Mouse (Mus musculus): ENCODE measurements around the gene Piezo1. TPM values are rescaled to one million over a fixed set of nuclear protein-coding genes. Genes with fewer than 3 reads are reported as not detected.

The Piezo1 gene
- polyA plus RNA-seq (2014; fragmentation: Illumina TruSeq; extraction: RNeasy Lipid Tissue Mini Kit (QIAGEN cat#74804); ENCODE audit: low read depth, low replicate concordance) = 1.8 TPM

DNA sequence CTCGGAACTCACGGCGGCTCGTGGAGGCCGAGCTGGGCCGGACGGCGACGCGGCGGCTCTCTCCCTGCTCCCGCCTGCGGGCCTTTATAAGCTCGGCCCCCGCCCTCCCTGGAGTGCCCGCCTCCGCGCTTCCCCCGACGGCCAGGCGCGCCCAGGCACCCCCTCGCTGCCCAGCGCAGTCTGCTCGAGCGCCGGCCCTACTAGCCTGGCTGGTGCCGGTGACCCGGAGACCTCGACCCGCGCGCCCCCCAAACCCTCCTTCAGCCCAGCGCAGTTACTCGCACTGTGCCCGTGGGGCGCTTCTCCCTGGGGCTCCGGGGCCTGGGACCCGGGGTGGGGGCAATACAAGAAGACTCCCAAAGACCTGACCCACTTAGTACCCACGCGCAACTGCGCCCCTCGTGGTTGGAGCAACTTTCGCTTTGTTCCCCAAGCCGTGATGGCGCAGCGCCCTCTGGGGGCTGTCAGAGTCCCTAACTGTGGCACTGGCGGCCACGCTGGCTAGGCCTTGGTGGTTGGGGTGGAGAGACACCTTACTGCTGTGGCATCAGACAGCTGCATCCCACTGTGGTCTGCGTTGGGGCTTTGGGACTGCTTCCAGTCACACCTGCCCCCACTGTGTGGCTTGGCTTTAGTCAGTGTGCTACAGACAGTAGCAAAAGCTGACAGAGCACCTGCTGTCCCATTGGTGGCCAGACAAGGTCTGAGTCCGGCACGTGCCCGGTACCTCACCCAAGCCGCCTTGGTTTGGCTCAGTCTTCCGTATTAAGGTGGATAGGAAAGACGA, at the start of gene Piezo1:
Gene Piezo1, minus strand, starts transcription at position 65 of the 787 bp plus-strand sequence.

DNA sequence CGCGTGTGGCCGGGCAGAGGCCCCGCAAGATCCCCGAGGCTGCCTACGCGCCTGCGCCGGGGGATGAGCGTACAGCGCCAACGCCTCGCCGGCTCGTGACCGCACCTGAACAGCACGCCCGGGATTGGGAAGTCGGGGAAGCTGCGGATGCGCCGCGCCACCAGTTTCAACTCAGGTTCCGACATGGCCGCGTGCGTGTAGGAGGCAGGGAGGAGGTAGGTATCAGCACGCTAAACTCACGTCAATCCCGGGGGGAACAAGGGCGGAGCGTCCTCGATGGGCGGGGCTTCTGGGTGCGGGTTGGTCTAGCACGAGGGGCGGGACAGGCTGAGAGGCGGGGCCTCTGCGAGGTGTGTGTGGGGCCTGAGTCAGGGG, 25.5 kb upstream of the Piezo1 start, which contains the start of gene Aprt:
Gene Aprt, minus strand, starts transcription at position 262 of the 375 bp plus-strand sequence.

DNA sequence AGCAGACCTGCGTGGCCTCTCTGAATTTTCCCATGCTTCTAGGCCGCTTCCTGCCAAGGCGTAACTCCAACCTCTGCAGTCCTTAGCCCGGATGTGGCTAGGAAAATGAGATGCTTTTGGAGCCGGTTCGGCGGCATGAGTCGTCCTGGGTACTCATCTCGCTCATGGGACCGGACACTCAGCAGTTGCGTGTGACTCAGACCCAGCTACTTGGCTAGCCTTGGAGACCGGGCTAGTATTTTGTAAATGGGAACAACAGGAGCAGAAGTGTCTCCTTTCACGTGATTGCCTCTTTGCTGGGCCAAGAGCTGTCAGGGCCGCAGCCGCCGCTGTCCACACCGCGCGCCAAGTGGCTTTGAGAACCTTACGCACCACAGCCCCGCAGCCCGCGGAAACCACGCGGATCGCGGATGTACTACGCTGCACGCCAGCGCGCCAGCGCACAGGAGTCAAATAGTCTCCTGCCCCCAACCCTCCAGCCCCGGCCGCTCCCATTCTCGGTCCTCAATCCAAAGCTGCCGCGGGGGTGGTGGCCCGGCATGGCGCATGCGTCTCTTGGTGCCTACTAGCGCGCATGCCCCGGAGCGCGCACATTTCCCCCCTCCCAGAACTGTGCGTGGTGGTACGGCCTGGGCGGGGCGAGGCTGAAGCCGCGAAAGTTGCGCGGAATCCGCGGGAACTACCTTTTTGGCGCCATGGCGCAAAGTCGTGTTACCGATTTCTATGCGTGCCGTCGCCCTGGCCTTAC, 16.4 kb upstream of the Piezo1 start, which contains the start of gene Cdt1:
Gene Cdt1, plus strand, starts transcription at position 655 of the 748 bp plus-strand sequence.

DNA sequence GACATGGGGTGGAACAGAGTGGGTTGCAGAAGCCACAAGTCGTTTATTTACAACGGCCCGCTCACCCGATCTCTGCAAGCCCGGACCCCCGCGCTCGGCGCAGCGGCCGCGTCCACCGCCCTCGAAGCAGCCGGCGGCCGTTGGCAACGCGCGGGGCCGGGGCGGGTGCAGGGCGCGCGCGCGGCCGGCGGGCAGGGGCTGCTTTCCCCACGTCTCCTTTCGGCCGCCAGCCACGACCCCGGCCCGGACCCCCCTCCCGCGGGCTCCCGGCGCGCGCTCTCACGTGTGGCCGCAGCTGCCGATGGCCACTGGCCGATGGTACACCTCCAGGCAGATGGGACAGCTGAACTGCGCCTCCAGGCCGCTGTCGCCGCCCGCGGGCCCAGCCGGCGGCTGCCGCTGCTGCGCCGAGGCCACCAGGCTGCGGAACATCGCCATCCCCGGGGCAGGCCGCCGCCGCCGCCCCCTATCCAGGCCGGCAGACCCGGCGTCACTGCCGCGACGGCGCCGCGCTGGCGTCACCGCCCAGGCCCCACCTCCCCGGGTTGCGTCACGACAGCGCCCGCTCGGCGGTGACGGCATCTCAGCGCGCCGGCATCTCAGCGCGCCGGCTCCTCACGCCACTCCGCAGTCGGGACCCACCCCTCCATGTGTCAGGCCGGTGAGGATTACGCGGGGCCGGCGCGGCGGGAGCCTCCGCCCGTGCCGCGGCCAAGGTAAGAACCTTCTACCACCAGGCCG, 75.4 kb downstream of the Piezo1 start, which contains the start of the genes Rnf166 and Ctu2:
Gene Rnf166, minus strand, starts transcription at position 485 of the 741 bp plus-strand sequence.
Gene Ctu2, plus strand, starts transcription at position 564 of the 741 bp plus-strand sequence.

GRCm38 (mm10) chr8:122460524-122461472, 90.3 kb downstream of the Piezo1 start, which contains the start of gene Snai3:
Gene Snai3 (minus strand): TSS chr8:122460733.

GRCm38 (mm10) chr8:122443262-122444006, 107.7 kb downstream of the Piezo1 start, which contains the start of gene Mvd:
Gene Mvd (minus strand): TSS chr8:122443422.

GRCm38 (mm10) chr8:122432443-122433268, 118.5 kb downstream of the Piezo1 start, which contains the start of gene Cyba:
Gene Cyba (minus strand): TSS chr8:122432930.

Other genes starting within 250 kb of the Piezo1 start
- not detected for gene Trhr2, start 190.6 kb downstream of the Piezo1 start, polyA plus RNA-seq (2014; fragmentation: Illumina TruSeq; extraction: RNeasy Lipid Tissue Mini Kit (QIAGEN cat#74804); ENCODE audit: low read depth, low replicate concordance)
- gene Zc3h18, start 174.7 kb downstream of the Piezo1 start, polyA plus RNA-seq (2014; fragmentation: Illumina TruSeq; extraction: RNeasy Lipid Tissue Mini Kit (QIAGEN cat#74804); ENCODE audit: low read depth, low replicate concordance) = 17.9 TPM
- not detected for gene Il17c, start 129.3 kb downstream of the Piezo1 start, polyA plus RNA-seq (2014; fragmentation: Illumina TruSeq; extraction: RNeasy Lipid Tissue Mini Kit (QIAGEN cat#74804); ENCODE audit: low read depth, low replicate concordance)
- gene Cyba, start 118.4 kb downstream of the Piezo1 start, polyA plus RNA-seq (2014; fragmentation: Illumina TruSeq; extraction: RNeasy Lipid Tissue Mini Kit (QIAGEN cat#74804); ENCODE audit: low read depth, low replicate concordance) = not detected
- gene Mvd, start 107.9 kb downstream of the Piezo1 start, polyA plus RNA-seq (2014; fragmentation: Illumina TruSeq; extraction: RNeasy Lipid Tissue Mini Kit (QIAGEN cat#74804); ENCODE audit: low read depth, low replicate concordance) = not detected
- gene Snai3, start 90.6 kb downstream of the Piezo1 start, polyA plus RNA-seq (2014; fragmentation: Illumina TruSeq; extraction: RNeasy Lipid Tissue Mini Kit (QIAGEN cat#74804); ENCODE audit: low read depth, low replicate concordance) = not detected
- gene Rnf166, start 75.3 kb downstream of the Piezo1 start, polyA plus RNA-seq (2014; fragmentation: Illumina TruSeq; extraction: RNeasy Lipid Tissue Mini Kit (QIAGEN cat#74804); ENCODE audit: low read depth, low replicate concordance) = 12.9 TPM
- gene Ctu2, start 75.2 kb downstream of the Piezo1 start, polyA plus RNA-seq (2014; fragmentation: Illumina TruSeq; extraction: RNeasy Lipid Tissue Mini Kit (QIAGEN cat#74804); ENCODE audit: low read depth, low replicate concordance) = 0.16 TPM
- gene Cdt1, start 16.7 kb upstream of the Piezo1 start, polyA plus RNA-seq (2014; fragmentation: Illumina TruSeq; extraction: RNeasy Lipid Tissue Mini Kit (QIAGEN cat#74804); ENCODE audit: low read depth, low replicate concordance) = 1.1 TPM
- gene Aprt, start 25.6 kb upstream of the Piezo1 start, polyA plus RNA-seq (2014; fragmentation: Illumina TruSeq; extraction: RNeasy Lipid Tissue Mini Kit (QIAGEN cat#74804); ENCODE audit: low read depth, low replicate concordance) = not detected
- 1.5 TPM for gene Galns, start 60.1 kb upstream of the Piezo1 start, polyA plus RNA-seq (2014; fragmentation: Illumina TruSeq; extraction: RNeasy Lipid Tissue Mini Kit (QIAGEN cat#74804); ENCODE audit: low read depth, low replicate concordance)
- 4.2 TPM for gene Trappc2l, start 60.3 kb upstream of the Piezo1 start, polyA plus RNA-seq (2014; fragmentation: Illumina TruSeq; extraction: RNeasy Lipid Tissue Mini Kit (QIAGEN cat#74804); ENCODE audit: low read depth, low replicate concordance)
- not detected for gene Pabpn1l, start 71.4 kb upstream of the Piezo1 start, polyA plus RNA-seq (2014; fragmentation: Illumina TruSeq; extraction: RNeasy Lipid Tissue Mini Kit (QIAGEN cat#74804); ENCODE audit: low read depth, low replicate concordance)
- gene Cbfa2t3, start 147.8 kb upstream of the Piezo1 start, polyA plus RNA-seq (2014; fragmentation: Illumina TruSeq; extraction: RNeasy Lipid Tissue Mini Kit (QIAGEN cat#74804); ENCODE audit: low read depth, low replicate concordance) = 7.2 TPM
- 0.82 TPM for gene Acsf3, start 224.2 kb upstream of the Piezo1 start, polyA plus RNA-seq (2014; fragmentation: Illumina TruSeq; extraction: RNeasy Lipid Tissue Mini Kit (QIAGEN cat#74804); ENCODE audit: low read depth, low replicate concordance)

All from sigmoid colon, adult 10 weeks (tissue).